ENCODE assay signal across 22 mouse cellular contexts in the genomic region with DNA sequence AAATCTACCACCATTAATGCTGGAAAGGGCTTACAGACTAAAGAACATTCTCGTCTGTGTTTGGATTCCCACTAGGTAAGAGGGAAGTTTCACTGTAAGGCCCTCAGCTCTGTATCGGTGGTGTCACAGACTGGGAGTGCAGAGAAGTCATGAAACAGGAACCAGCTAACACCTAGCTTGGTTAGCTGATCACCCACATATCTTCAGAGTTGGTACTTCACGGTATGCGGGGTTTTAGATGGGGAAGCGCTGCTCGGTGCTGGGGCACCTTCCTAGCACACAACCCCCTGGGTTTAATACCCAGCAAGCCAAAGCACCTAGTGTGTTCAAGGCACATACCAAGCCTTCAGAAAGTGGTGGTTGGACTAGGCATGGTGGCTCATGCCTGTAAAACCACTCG. TPM values are rescaled to one million over a fixed set of nuclear protein-coding genes. Genes with fewer than 3 reads are reported as not detected.
DNase-seq lines count a peak whose midpoint lies in the region; ATAC-seq and TF ChIP-seq lines count a peak whose summit lies in the region.
"Had no signal": no experiment of that assay in that cellular context is flagged by ENCODE, and none has a peak within 500 bp of the region (broad histone marks: within the 10 kb centered on the region; RNA-seq: fewer than 3 reads in every experiment).

No protein-coding gene starts in this region.

- H3K36me3 ChIP-seq in liver, adult 2 months (ENCODE audit: control insufficient read depth, insufficient read depth, low read length): peaks cover 71% of the 10 kb centered on the region
- H3K36me3 ChIP-seq in liver, embryonic 15.5 days (replicated peaks): peaks cover 37% of the 10 kb centered on the region

- intact Hi-C loops in gastrocnemius, adult 2 months (cut with DNase I): no loop called here

- 27% methylated on average over 7 of the region's 7 CpGs for WGBS in liver, adult 2 months
- 67% methylated on average over 7 of the region's 7 CpGs for WGBS in liver, embryonic 15.5 days (ENCODE audit: insufficient replicate concordance)

- H3K4me2 ChIP-seq in liver, embryonic 15.5 days: peak overlapping the region; percentile 32; the same call in 1 of the 2 replicates
- H3K4me2 ChIP-seq: embryonic facial prominence, embryonic 12.5 days; hindbrain, embryonic 14.5 days; midbrain, embryonic 11.5 days had no signal

- H3K9ac ChIP-seq in liver, adult 2 months (ENCODE audit: low read depth, low read length): peak overlapping the region; percentile 67
- no peak overlapping the region for H3K9ac ChIP-seq in liver, embryonic 15.5 days
- H3K9ac ChIP-seq: embryonic facial prominence, embryonic 12.5 days; hindbrain, embryonic 14.5 days had no signal

- H3K27ac ChIP-seq in gastrocnemius, adult 2 months: peak overlapping the region; percentile 28; the same call in 1 of the 2 replicates
- H3K27ac ChIP-seq in liver, adult 2 months (replicated peaks; ENCODE audit: insufficient read depth, low read depth, low read length): peak overlapping the region; percentile 95
- H3K27ac ChIP-seq in liver, embryonic 15.5 days (replicated peaks): peak overlapping the region; percentile 74
- H3K27ac ChIP-seq: embryonic facial prominence, embryonic 12.5 days; heart, embryonic 10.5 days; hindbrain, embryonic 14.5 days; kidney, postnatal 0 days; limb, embryonic 10.5 days had no signal

- no peak for DNase-seq in gastrocnemius, adult 2 months
- no peak for DNase-seq in gastrocnemius, postnatal 10 days
- DNase-seq in liver, adult 2 months (ENCODE audit: extremely low read depth, low read depth, low spot score): peak; percentile 71
- no peak for DNase-seq in liver
- no peak for DNase-seq in layer of hippocampus, postnatal 25 days (ENCODE audit: extremely low spot score in 1 of 2, low spot score in 1 of 2)
- no peak for DNase-seq in thymus, postnatal 14 days
- DNase-seq: adrenal gland, postnatal 14 days; cerebellum, postnatal 10 days; heart, postnatal 4 days; lung, adult 18-20 months; lung, postnatal 10 days; spleen, adult 18-20 months; thymus, postnatal 36 days had no signal

- H3K27me3 ChIP-seq in liver, adult 2 months (ENCODE audit: control insufficient read depth, insufficient read depth, low read length): no peaks in the 10 kb centered on the region
- H3K27me3 ChIP-seq in liver, embryonic 15.5 days: no peaks in the 10 kb centered on the region
- H3K27me3 ChIP-seq: embryonic facial prominence, embryonic 12.5 days had no signal

- H3K9me3 ChIP-seq in liver, embryonic 15.5 days (replicated peaks): no peaks in the 10 kb centered on the region
- H3K9me3 ChIP-seq: embryonic facial prominence, embryonic 12.5 days; heart, embryonic 10.5 days; limb, embryonic 10.5 days had no signal

- ATAC-seq in liver, embryonic 15.5 days (ENCODE audit: insufficient read depth): no peak
- ATAC-seq: CD4-positive, CD25-positive, alpha-beta regulatory T cell, adult 4 months; inflammation-experienced regulatory T-cells, adult 6 months had no signal

- no peak overlapping the region for H3K4me3 ChIP-seq in gastrocnemius, adult 2 months
- no peak overlapping the region for H3K4me3 ChIP-seq in liver, adult 2 months (ENCODE audit: insufficient read depth, low read depth, low read length)
- no peak overlapping the region for H3K4me3 ChIP-seq in liver, embryonic 15.5 days (replicated peaks)
- H3K4me3 ChIP-seq: embryonic facial prominence, embryonic 12.5 days; heart, embryonic 10.5 days; limb, embryonic 10.5 days had no signal

- TF ChIP-seq POLR2A in liver, adult 2 months (IDR thresholded peaks at IDR 0.05; ENCODE audit: extremely low read depth, insufficient read depth, low read length): no peak

- TF ChIP-seq CTCF in gastrocnemius, adult 2 months (IDR thresholded peaks at IDR 0.05): no peak
- no peak for TF ChIP-seq CTCF in liver, adult 2 months (IDR thresholded peaks at IDR 0.05; ENCODE audit: low read depth, low read length)

- H3K79me2 ChIP-seq in liver, adult 2 months (ENCODE audit: control insufficient read depth, insufficient read depth, low read length): no peaks in the 10 kb centered on the region; the same call in 1 of the 2 replicates

- H3K4me1 ChIP-seq in liver, adult 2 months (ENCODE audit: control insufficient read depth, insufficient read depth, low read length): peaks cover 41% of the 10 kb centered on the region
- H3K4me1 ChIP-seq in liver, embryonic 15.5 days (replicated peaks): peaks cover 27% of the 10 kb centered on the region

RNA-seq across cellular contexts. Expression of gene Podn, which starts 29.0 kb away (rescaled TPM):
- 1 to 10 TPM; 7.2 to 8.3 TPM for total RNA-seq in gastrocnemius, adult 2 months (2021)
- total RNA-seq in gastrocnemius, postnatal 10 days (2021): 1 to 10 TPM; 7.6 to 9.7 TPM
- total RNA-seq in liver, adult 2 months (2014; rRNA removed): 1.9 and 2.7 TPM in 2 replicates
- 2.9 and 3.8 TPM in 2 replicates for polyA plus RNA-seq in liver, adult 2 months (2012; rRNA removed)
- 0.09 and 0.17 TPM in 2 replicates for polyA plus RNA-seq in liver, embryonic 15.5 days (2015; fragmentation: Nextera tagmentation; extraction: Ambion mirVana)
- 10 to 100 TPM in 1 of 2 experiments, 1 to 10 TPM in 1; 7.8 to 10.0 TPM for total RNA-seq in layer of hippocampus, postnatal 25 days (2021)
- polyA plus RNA-seq: CD4-positive, CD25-positive, alpha-beta regulatory T cell, adult 4 months; inflammation-experienced regulatory T-cells, adult 6 months had no signal

Comparison
In these comparisons a context has a peak if more than half of its experiments do, and no peak if none do; other contexts are left out.
1. H3K27ac ChIP-seq: peak in every context shown above with its lines; median percentile 95 in liver, adult 2 months; 74 in liver, embryonic 15.5 days; 28 in gastrocnemius, adult 2 months.